13 mouse cellular contexts compared by ENCODE assay signal in genomic region chr7:64073781-64074180, GRCm38 (mm10).
DNase-seq lines count a peak whose midpoint lies in the region; ATAC-seq lines count a peak whose summit lies in the region.
"Had no signal": no experiment of that assay in that cellular context is flagged by ENCODE, and none has a peak within 500 bp of the region (broad histone marks: within the 10 kb centered on the region; RNA-seq: fewer than 3 reads in every experiment).

No protein-coding gene starts in this region.

- no peaks in the 10 kb centered on the region for H3K36me3 ChIP-seq in forebrain, embryonic 12.5 days (replicated peaks)
- no peaks in the 10 kb centered on the region for H3K36me3 ChIP-seq in forebrain, embryonic 14.5 days (ENCODE audit: control insufficient read depth, insufficient read depth, low read length)
- H3K36me3 ChIP-seq in kidney, embryonic 14.5 days (ENCODE audit: control insufficient read depth, insufficient read depth, low read length): no peaks in the 10 kb centered on the region
- H3K36me3 ChIP-seq: midbrain, embryonic 15.5 days; neural tube, embryonic 12.5 days had no signal

- no peak overlapping the region for H3K9ac ChIP-seq in forebrain, embryonic 12.5 days
- no peak overlapping the region for H3K9ac ChIP-seq in forebrain, embryonic 14.5 days (ENCODE audit: low read length)
- no peak overlapping the region for H3K9ac ChIP-seq in kidney, embryonic 14.5 days (ENCODE audit: low read depth, low read length)
- H3K9ac ChIP-seq: midbrain, embryonic 15.5 days; neural tube, embryonic 12.5 days had no signal

- no peak for DNase-seq in forebrain, embryonic 14.5 days (ENCODE audit: low spot score)
- no peak for DNase-seq in kidney, postnatal 4 days
- peak; percentile 3 for DNase-seq in thymus, postnatal 4 days
- no peak for DNase-seq in thymus, postnatal 25 days
- DNase-seq in cerebellum, postnatal 10 days: no peak
- DNase-seq in cerebellum, adult 8-10 months: no peak
- DNase-seq: cerebellum, adult 11-12 months; kidney, adult 8-10 months; retina, postnatal 1 day had no signal

- H3K4me2 ChIP-seq in forebrain, embryonic 12.5 days: no peak overlapping the region
- no peak overlapping the region for H3K4me2 ChIP-seq in forebrain, embryonic 14.5 days (ENCODE audit: low read length)
- no peak overlapping the region for H3K4me2 ChIP-seq in kidney, embryonic 14.5 days (replicated peaks; ENCODE audit: low read depth, low read length)
- H3K4me2 ChIP-seq: midbrain, embryonic 15.5 days; neural tube, embryonic 12.5 days had no signal

- H3K9me3 ChIP-seq in forebrain, embryonic 12.5 days: no peaks in the 10 kb centered on the region
- no peaks in the 10 kb centered on the region for H3K9me3 ChIP-seq in forebrain, embryonic 14.5 days (replicated peaks; ENCODE audit: control insufficient read depth, low read length)
- no peaks in the 10 kb centered on the region for H3K9me3 ChIP-seq in kidney, embryonic 14.5 days (ENCODE audit: control insufficient read depth, low read length)
- H3K9me3 ChIP-seq: midbrain, embryonic 15.5 days; neural tube, embryonic 12.5 days had no signal

- no peak overlapping the region for H3K27ac ChIP-seq in forebrain, embryonic 12.5 days
- no peak overlapping the region for H3K27ac ChIP-seq in forebrain, embryonic 14.5 days (ENCODE audit: low read depth, low read length)
- no peak overlapping the region for H3K27ac ChIP-seq in kidney, embryonic 14.5 days (ENCODE audit: low read depth, low read length)
- H3K27ac ChIP-seq: midbrain, embryonic 15.5 days; neural tube, embryonic 12.5 days had no signal

- 0 out of 2 replicates have a peak, but pooled peaks have one; percentile 27 for ATAC-seq in forebrain, embryonic 12.5 days (ENCODE audit: low FRiP score)
- no peak for ATAC-seq in forebrain, embryonic 14.5 days
- ATAC-seq in kidney, embryonic 14.5 days (ENCODE audit: low FRiP score, low TSS enrichment): 0 out of 2 replicates have a peak, but pooled peaks have one; percentile 16
- ATAC-seq: midbrain, embryonic 15.5 days had no signal

- H3K4me1 ChIP-seq in forebrain, embryonic 12.5 days: no peaks in the 10 kb centered on the region
- H3K4me1 ChIP-seq in forebrain, embryonic 14.5 days (ENCODE audit: control insufficient read depth, insufficient read depth, low read length): no peaks in the 10 kb centered on the region
- no peaks in the 10 kb centered on the region for H3K4me1 ChIP-seq in kidney, embryonic 14.5 days (ENCODE audit: control insufficient read depth, insufficient read depth, low read length)
- H3K4me1 ChIP-seq: midbrain, embryonic 15.5 days; neural tube, embryonic 12.5 days had no signal

- H3K27me3 ChIP-seq in forebrain, embryonic 12.5 days: no peaks in the 10 kb centered on the region
- H3K27me3 ChIP-seq in forebrain, embryonic 14.5 days (replicated peaks; ENCODE audit: control insufficient read depth, insufficient read depth, low read length): no peaks in the 10 kb centered on the region
- H3K27me3 ChIP-seq in kidney, embryonic 14.5 days (ENCODE audit: control insufficient read depth, insufficient read depth, low read length): no peaks in the 10 kb centered on the region
- H3K27me3 ChIP-seq: midbrain, embryonic 15.5 days; neural tube, embryonic 12.5 days had no signal

- WGBS in forebrain, embryonic 12.5 days: 91% methylated on average over 3 of the region's 3 CpGs
- 97% methylated on average over 3 of the region's 3 CpGs for WGBS in forebrain, embryonic 14.5 days
- 89% methylated on average over 3 of the region's 3 CpGs for WGBS in kidney, embryonic 14.5 days

- H3K4me3 ChIP-seq in forebrain, embryonic 12.5 days (replicated peaks): no peak overlapping the region
- no peak overlapping the region for H3K4me3 ChIP-seq in forebrain, embryonic 14.5 days (ENCODE audit: low read depth, low read length)
- H3K4me3 ChIP-seq in kidney, embryonic 14.5 days (ENCODE audit: low read length): no peak overlapping the region
- H3K4me3 ChIP-seq: midbrain, embryonic 15.5 days; neural tube, embryonic 12.5 days had no signal
